Mouse (Mus musculus) limb, embryonic 12.5 days (tissue): ENCODE data around the gene 1700024P04Rik. TPM values are rescaled to one million over a fixed set of nuclear protein-coding genes. Genes with fewer than 3 reads are reported as not detected.

Experiments used
- ATAC-seq: fragments of 200-750 bp; cut with Nextera tagmentation; 2 replicates; pipeline ENCODE4 v1.8.0; 2017; ENCODE audit warnings: low read depth, moderate TSS enrichment; ENCODE audit not compliant: insufficient number of reproducible peaks, insufficient read depth, low FRiP score, low TSS enrichment
- H3K27ac ChIP-seq: fragments of 300-500 bp; sonication (generic); 2 replicates; pipeline ENCODE4 v1.5.1; 2016; ENCODE audit warnings: mild to moderate bottlenecking, moderate library complexity
- H3K27me3 ChIP-seq: fragments of 300-500 bp; sonication (generic); 2 replicates; pipeline ENCODE4 v1.6.1; 2016; ENCODE audit warnings: mild to moderate bottlenecking, moderate library complexity
- H3K36me3 ChIP-seq: fragments of 300-500 bp; sonication (generic); 2 replicates; pipeline ENCODE4 v1.6.1; 2016; ENCODE audit warnings: mild to moderate bottlenecking, moderate library complexity
- H3K4me1 ChIP-seq: fragments of 300-500 bp; sonication (generic); replicated peaks from 2 replicates; pipeline ENCODE4 v1.6.1; 2016
- H3K4me2 ChIP-seq: fragments of 300-500 bp; sonication (generic); 2 replicates; pipeline ENCODE4 v1.6.1; 2016; ENCODE audit warnings: mild to moderate bottlenecking, moderate library complexity
- H3K4me3 ChIP-seq: fragments of 300-500 bp; sonication (generic); replicated peaks from 2 replicates; pipeline ENCODE4 v1.5.1; 2016; ENCODE audit warnings: mild to moderate bottlenecking
- H3K9ac ChIP-seq: fragments of 300-500 bp; sonication (generic); replicated peaks from 2 replicates; pipeline ENCODE4 v1.6.1; 2016; ENCODE audit warnings: mild to moderate bottlenecking, moderate library complexity
- H3K9me3 ChIP-seq: fragments of 300-500 bp; sonication (generic); 2 replicates; pipeline ENCODE4 v1.6.1; 2016; ENCODE audit warnings: mild to moderate bottlenecking, moderate library complexity
- WGBS: fragments of 180-500 bp; shearing (Covaris S2); methylation state at CpG from one replicate; pipeline ENCODE4 v1.1.7; 2016; 5-methylcytosine and 5-hydroxymethylcytosine counted together
- polyA plus RNA-seq: library from polyadenylated mRNA; unstranded; fragments of >200 nt; fragmentation: Nextera tagmentation; extraction: Ambion mirVana; gene quantifications from 2 replicates; pipeline ENCODE4 v1.2.1, GENCODE M21; 2016

Gene 1700024P04Rik
- polyA plus RNA-seq, 1 experiment from 2014 or later = not detected

GRCm38 (mm10) chr13:98963612-98964011 is 20.8 kb downstream of the 1700024P04Rik start:
- Histone ChIP-seq H3K27me3 (no peaks in the 10 kb centered on the region), H3K4me1 (no peaks in the 10 kb centered on the region), H3K9ac (no peak overlapping the region), H3K4me2 (no peak overlapping the region), H3K36me3 (no peaks in the 10 kb centered on the region), H3K4me3 (no peak overlapping the region), H3K9me3 (no peaks in the 10 kb centered on the region), H3K27ac (no peak overlapping the region)
- 91% methylated on average over 1 of the region's 1 CpGs for WGBS
- ATAC-seq = no peak

- Histone ChIP-seq H3K4me1 (peaks cover 5% of the 10 kb centered on the region; the same call in 1 of the 2 replicates), H3K4me3 (no peak overlapping the region), H3K4me2 (no peak overlapping the region), H3K9ac (no peak overlapping the region), H3K9me3 (no peaks in the 10 kb centered on the region), H3K27me3 (no peaks in the 10 kb centered on the region), H3K36me3 (no peaks in the 10 kb centered on the region), H3K27ac (no peak overlapping the region)
- 79% methylated on average over 2 of the region's 2 CpGs for whole genome bisulfite sequencing
- no peak for ATAC-seq
These were observed 26.2 kb downstream of the 1700024P04Rik start for GRCm38 (mm10) chr13:98958177-98958576.

- Histone ChIP-seq H3K36me3 (no peaks in the 10 kb centered on the region), H3K4me3 (no peak overlapping the region), H3K4me2 (no peak overlapping the region), H3K27me3 (no peaks in the 10 kb centered on the region), H3K9me3 (no peaks in the 10 kb centered on the region), H3K9ac (no peak overlapping the region), H3K4me1 (peaks cover 5% of the 10 kb centered on the region; the same call in 1 of the 2 replicates), H3K27ac (no peak overlapping the region)
- no peak for ATAC-seq
- 88% methylated on average over 2 of the region's 2 CpGs for WGBS
These were observed 28.2 kb downstream of the 1700024P04Rik start for GRCm38 (mm10) chr13:98956209-98956608.

GRCm38 (mm10) chr13:98955676-98956075 is 28.7 kb downstream of the 1700024P04Rik start:
- Histone ChIP-seq H3K36me3 (no peaks in the 10 kb centered on the region), H3K27me3 (no peaks in the 10 kb centered on the region), H3K4me1 (peaks cover 5% of the 10 kb centered on the region; the same call in 1 of the 2 replicates), H3K9ac (no peak overlapping the region), H3K27ac (no peak overlapping the region), H3K4me3 (no peak overlapping the region), H3K4me2 (no peak overlapping the region), H3K9me3 (no peaks in the 10 kb centered on the region)
- WGBS = 67% methylated on average over 6 of the region's 6 CpGs
- ATAC-seq = no peak

- no peaks in the 10 kb centered on the region for H3K27me3 ChIP-seq
- no peaks in the 10 kb centered on the region for H3K9me3 ChIP-seq
- H3K4me2 ChIP-seq = no peak overlapping the region
- no peak overlapping the region for H3K27ac ChIP-seq
- no peak overlapping the region for H3K4me3 ChIP-seq
- H3K36me3 ChIP-seq = no peaks in the 10 kb centered on the region
- WGBS = 73% methylated on average over 5 of the region's 5 CpGs
- no peak overlapping the region for H3K9ac ChIP-seq
- peaks cover 5% of the 10 kb centered on the region; the same call in 1 of the 2 replicates for H3K4me1 ChIP-seq
- ATAC-seq = no peak
These were observed 29.1 kb downstream of the 1700024P04Rik start for GRCm38 (mm10) chr13:98955226-98955625.

- Histone ChIP-seq H3K27me3 (no peaks in the 10 kb centered on the region), H3K27ac (no peak overlapping the region), H3K4me1 (peaks cover 5% of the 10 kb centered on the region; the same call in 1 of the 2 replicates), H3K4me2 (no peak overlapping the region), H3K4me3 (no peak overlapping the region), H3K9me3 (no peaks in the 10 kb centered on the region), H3K9ac (no peak overlapping the region), H3K36me3 (no peaks in the 10 kb centered on the region)
- ATAC-seq = no peak
- 77% methylated on average over 5 of the region's 5 CpGs for WGBS
These were observed 30.5 kb downstream of the 1700024P04Rik start for GRCm38 (mm10) chr13:98953830-98954229.

GRCm38 (mm10) chr13:98951951-98952350 is 32.4 kb downstream of the 1700024P04Rik start:
- Histone ChIP-seq H3K9ac (no peak overlapping the region), H3K9me3 (no peaks in the 10 kb centered on the region), H3K4me3 (no peak overlapping the region), H3K27ac (no peak overlapping the region), H3K4me1 (peaks cover 5% of the 10 kb centered on the region; the same call in 1 of the 2 replicates), H3K4me2 (no peak overlapping the region), H3K27me3 (no peaks in the 10 kb centered on the region), H3K36me3 (no peaks in the 10 kb centered on the region)
- WGBS = 79% methylated on average over 7 of the region's 7 CpGs
- ATAC-seq = no peak

GRCm38 (mm10) chr13:98948146-98948545 is 36.2 kb downstream of the 1700024P04Rik start:
- Histone ChIP-seq H3K27ac (no peak overlapping the region), H3K4me3 (no peak overlapping the region), H3K4me1 (no peaks in the 10 kb centered on the region; the same call in 1 of the 2 replicates), H3K36me3 (no peaks in the 10 kb centered on the region), H3K4me2 (no peak overlapping the region), H3K27me3 (no peaks in the 10 kb centered on the region), H3K9ac (no peak overlapping the region), H3K9me3 (no peaks in the 10 kb centered on the region)
- WGBS = 47% methylated on average over 4 of the region's 4 CpGs
- no peak for ATAC-seq

GRCm38 (mm10) chr13:98946434-98946833 is 37.9 kb downstream of the 1700024P04Rik start:
- 81% methylated on average over 7 of the region's 7 CpGs for WGBS

GRCm38 (mm10) chr13:98945908-98946307 is 38.5 kb downstream of the 1700024P04Rik start:
- Histone ChIP-seq H3K9me3 (no peaks in the 10 kb centered on the region), H3K27ac (no peak overlapping the region), H3K4me1 (peaks cover 6% of the 10 kb centered on the region), H3K36me3 (no peaks in the 10 kb centered on the region), H3K4me2 (no peak overlapping the region), H3K9ac (no peak overlapping the region), H3K27me3 (no peaks in the 10 kb centered on the region), H3K4me3 (no peak overlapping the region)
- ATAC-seq = no peak
- WGBS = 55% methylated on average over 3 of the region's 3 CpGs

More at GRCm38 (mm10) chr13:98946434-98946833, 37.9 kb downstream of the 1700024P04Rik start:
- Histone ChIP-seq H3K27ac (no peak overlapping the region), H3K9ac (no peak overlapping the region), H3K4me2 (no peak overlapping the region), H3K4me3 (no peak overlapping the region), H3K9me3 (no peaks in the 10 kb centered on the region), H3K4me1 (peaks cover 6% of the 10 kb centered on the region), H3K36me3 (no peaks in the 10 kb centered on the region), H3K27me3 (no peaks in the 10 kb centered on the region)
- ATAC-seq = no peak

- H3K4me1 ChIP-seq = peaks cover 6% of the 10 kb centered on the region
- H3K4me2 ChIP-seq = no peak overlapping the region
- no peak overlapping the region for H3K27ac ChIP-seq
- H3K27me3 ChIP-seq = no peaks in the 10 kb centered on the region
- WGBS = 93% methylated on average over 4 of the region's 4 CpGs
- no peak overlapping the region for H3K9ac ChIP-seq
- H3K4me3 ChIP-seq = no peak overlapping the region
- H3K9me3 ChIP-seq = no peaks in the 10 kb centered on the region
- H3K36me3 ChIP-seq = no peaks in the 10 kb centered on the region
- no peak for ATAC-seq
These were observed 39.0 kb downstream of the 1700024P04Rik start for GRCm38 (mm10) chr13:98945381-98945780.

GRCm38 (mm10) chr13:98944620-98945081 is 39.7 kb downstream of the 1700024P04Rik start:
- Histone ChIP-seq H3K27ac (no peak overlapping the region), H3K27me3 (no peaks in the 10 kb centered on the region), H3K9ac (no peak overlapping the region), H3K4me2 (no peak overlapping the region), H3K4me3 (no peak overlapping the region), H3K9me3 (no peaks in the 10 kb centered on the region), H3K36me3 (no peaks in the 10 kb centered on the region), H3K4me1 (peaks cover 6% of the 10 kb centered on the region)
- no peak for ATAC-seq
- 80% methylated on average over 7 of the region's 7 CpGs for WGBS
